Mouse (Mus musculus) heart, postnatal 0 days (tissue): ENCODE results near the gene Rspo4.

Source experiments
- CTCF ChIP-seq: IDR thresholded peaks from 2 replicates; pipeline ENCODE4 v1.5.1; 2016; ENCODE audit warnings: antibody characterized with exemption, control low read depth, low read depth
- EP300 ChIP-seq: IDR thresholded peaks from 2 replicates; pipeline ENCODE4 v1.6.1; 2016; ENCODE audit warnings: antibody characterized with exemption, low read depth

GRCm38 (mm10) chr2:151903933-151904332, 61.2 kb downstream of the Rspo4 start:
- TF ChIP-seq CTCF (no peak), EP300 (no peak)
